Mouse (Mus musculus): Measurements from ENCODE around the gene Gm9008. TPM values are rescaled to one million over a fixed set of nuclear protein-coding genes. Genes with fewer than 3 reads are reported as not detected.
"Not testable (repeated sequence)": the region's sequence is repeated elsewhere in the genome, so short reads cannot be mapped to it uniquely, and the experiment has no call there.

The Gm9008 gene
- polyA plus RNA-seq (2015; fragmentation: Nextera tagmentation; extraction: Ambion mirVana), result 0.24 and 0.29 TPM in 2 replicates

GRCm38 (mm10) chr6:76497054-76497835 lies at the start of gene Gm9008:
Gm9008 (minus strand) TSS chr6:76497784.
- DNase-seq (ENCODE audit: low spot score), result not testable (repeated sequence)

- DNase-seq (ENCODE audit: low spot score), result no peak
These were observed 24.5 kb upstream of the Gm9008 start for GRCm38 (mm10) chr6:76521975-76522641.

GRCm38 (mm10) chr6:76510200-76510599 lies 12.6 kb upstream of the Gm9008 start:
- DNase-seq (ENCODE audit: low spot score), result no peak

GRCm38 (mm10) chr6:76496335-76496734 lies 1.2 kb downstream of the Gm9008 start:
- not testable (repeated sequence) for DNase-seq (ENCODE audit: low spot score)

DNA sequence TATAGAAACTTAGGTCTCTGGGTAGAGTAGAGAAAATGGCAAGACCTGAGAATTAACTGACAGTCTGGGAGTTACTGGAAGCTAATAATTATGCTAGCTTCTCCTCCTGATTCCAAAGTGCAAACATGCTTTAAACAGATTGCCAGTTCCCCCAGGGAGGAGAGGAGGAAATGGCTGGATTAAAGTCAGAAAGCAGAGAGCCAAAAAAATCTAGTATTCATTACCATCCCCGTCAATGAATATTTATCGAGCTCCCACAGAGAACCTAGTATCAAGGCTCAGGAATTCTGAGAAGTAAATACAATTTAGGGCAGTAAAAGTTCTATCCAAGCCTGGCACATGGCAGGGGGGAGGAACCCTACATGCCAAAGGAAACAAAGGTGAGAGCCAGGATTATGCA lies 29.4 kb downstream of the Gm9008 start:
- no peak for DNase-seq (ENCODE audit: low spot score)

Measured in thymus, postnatal 0 days (tissue).